Mouse (Mus musculus) CH12.LX (cell line): ENCODE measurements around the gene Cacng4. TPM values are rescaled to one million over a fixed set of nuclear protein-coding genes. Genes with fewer than 3 reads are reported as not detected.
A peak's percentile ranks its signal among the peaks of the same experiment; 100 is the strongest.

Source experiments
- DNase-seq: peaks from one replicate; pipeline ENCODE4 v3.0.0-alpha.2; 2013; ENCODE audit errors: extremely low read depth
- H3K27ac ChIP-seq: 2 replicates; pipeline ENCODE4 v1.5.1; 2012; ENCODE audit warnings: low read depth, mild to moderate bottlenecking, control low read depth, moderate library complexity; ENCODE audit not compliant: insufficient read depth
- H3K27me3 ChIP-seq: replicated peaks from 2 replicates; pipeline ENCODE3; 2012; ENCODE audit warnings: inconsistent platforms
- H3K36me3 ChIP-seq, 2 experiments: replicated peaks in 1 of 2; 2 replicates each; pipeline versions ENCODE3 to v1.6.1; 2012; ENCODE audit warnings: inconsistent platforms in 1 of 2, low read length in 1 of 2, mild to moderate bottlenecking in 1 of 2, mixed read lengths in 1 of 2, moderate library complexity in 1 of 2; ENCODE audit not compliant: control insufficient read depth in 1 of 2, insufficient read depth in 1 of 2
- H3K4me1 ChIP-seq, 2 experiments: 2 replicates each; pipeline ENCODE4 v1.6.1; 2012; ENCODE audit warnings: inconsistent platforms in 1 of 2, moderate library complexity in 1 of 2; ENCODE audit not compliant: insufficient read depth in 2 of 2, control insufficient read depth in 1 of 2
- H3K4me2 ChIP-seq: 2 replicates; pipeline ENCODE4 v1.6.1; 2012; ENCODE audit warnings: low read depth, mild to moderate bottlenecking, control low read depth; ENCODE audit not compliant: poor library complexity, insufficient read depth, severe bottlenecking
- H3K4me3 ChIP-seq, 3 experiments: fragments of 150-350 bp in 1 of 3; sonication (generic) in 1 of 3; replicated peaks in 1 of 3; 2 replicates each; pipeline versions ENCODE3 to v1.5.1; 2011 to 2012; ENCODE audit warnings: low read depth in 2 of 3, low read length in 2 of 3, mild to moderate bottlenecking in 2 of 3, moderate library complexity in 2 of 3, control low read depth in 1 of 3, improper control_type of control experiment in 1 of 3, inconsistent platforms in 1 of 3, mixed read lengths in 1 of 3; ENCODE audit not compliant: poor library complexity in 1 of 3
- H3K79me2 ChIP-seq: replicated peaks from 2 replicates; pipeline ENCODE4 v1.6.1; 2012; ENCODE audit warnings: mild to moderate bottlenecking, moderate library complexity; ENCODE audit not compliant: control insufficient read depth, poor library complexity, insufficient read depth, severe bottlenecking; ENCODE audit errors: extremely low read depth
- H3K9ac ChIP-seq: 2 replicates; pipeline ENCODE4 v1.6.1; 2012; ENCODE audit warnings: low read depth, mild to moderate bottlenecking, control low read depth, moderate library complexity; ENCODE audit not compliant: insufficient read depth
- H3K9me3 ChIP-seq: replicated peaks from 2 replicates; pipeline ENCODE3; 2012; ENCODE audit warnings: low read length, inconsistent platforms, mixed read lengths
- BHLHE40 ChIP-seq: IDR thresholded peaks from 2 replicates; pipeline ENCODE4 v1.6.1; 2011; ENCODE audit warnings: mild to moderate bottlenecking, low read depth, low read length, improper control_type of control experiment
- CHD2 ChIP-seq: IDR thresholded peaks from 2 replicates; pipeline ENCODE4 v1.6.1; 2011; ENCODE audit warnings: low read length, improper control_type of control experiment
- CTCF ChIP-seq, 2 experiments: IDR thresholded peaks in 1 of 2; conservative IDR thresholded peaks in 1 of 2; 2 replicates each; pipeline ENCODE4 v1.5.1; 2011 to 2012; ENCODE audit warnings: low read depth in 2 of 2, low read length in 2 of 2, improper control_type of control experiment in 1 of 2, inconsistent platforms in 1 of 2, mild to moderate bottlenecking in 1 of 2, moderate library complexity in 1 of 2
- E2F4 ChIP-seq: IDR thresholded peaks from 2 replicates; pipeline ENCODE4 v1.6.1; 2011; ENCODE audit warnings: low read depth, low read length, improper control_type of control experiment; ENCODE audit not compliant: insufficient replicate concordance
- EP300 ChIP-seq: IDR thresholded peaks from 2 replicates; pipeline ENCODE4 v1.6.1; 2011; ENCODE audit warnings: low read length, improper control_type of control experiment
- HCFC1 ChIP-seq: IDR thresholded peaks from 2 replicates; pipeline ENCODE4 v1.6.1; 2012; ENCODE audit warnings: low read depth, mild to moderate bottlenecking, inconsistent platforms, low read length, improper control_type of control experiment
- IRF4 ChIP-seq: IDR thresholded peaks from 2 replicates; pipeline ENCODE4 v1.6.1; 2014; ENCODE audit warnings: low read depth, mild to moderate bottlenecking, inconsistent platforms, low read length, improper control_type of control experiment
- JUN ChIP-seq: IDR thresholded peaks from 2 replicates; pipeline ENCODE4 v1.6.1; 2011; ENCODE audit warnings: low read depth, mild to moderate bottlenecking, low read length, improper control_type of control experiment, moderate library complexity; ENCODE audit not compliant: insufficient read depth
- JUND ChIP-seq: conservative IDR thresholded peaks from 2 replicates; pipeline ENCODE4 v1.6.1; 2011; ENCODE audit warnings: low read depth, low read length, improper control_type of control experiment
- KAT2A ChIP-seq: IDR thresholded peaks from 2 replicates; pipeline ENCODE4 v1.6.1; 2012; ENCODE audit warnings: low read length, improper control_type of control experiment, inconsistent platforms; ENCODE audit not compliant: insufficient replicate concordance
- MAFK ChIP-seq: IDR thresholded peaks from 2 replicates; pipeline ENCODE4 v1.6.1; 2011; ENCODE audit warnings: low read length, improper control_type of control experiment; ENCODE audit not compliant: insufficient replicate concordance
- PAX5 ChIP-seq: IDR thresholded peaks from 2 replicates; pipeline ENCODE4 v1.6.1; 2012; ENCODE audit warnings: low read length, inconsistent platforms, mixed read lengths
- POLR2A ChIP-seq: IDR thresholded peaks from 2 replicates; pipeline ENCODE4 v1.6.1; 2011; ENCODE audit warnings: low read depth, mild to moderate bottlenecking, improper control_type of control experiment, low read length
- RAD21 ChIP-seq: IDR thresholded peaks from 2 replicates; pipeline ENCODE4 v1.6.1; 2011; ENCODE audit warnings: low read depth, mild to moderate bottlenecking, low read length, improper control_type of control experiment, moderate library complexity
- SIN3A ChIP-seq: IDR thresholded peaks from 2 replicates; pipeline ENCODE4 v1.6.1; 2012; ENCODE audit warnings: low read length, improper control_type of control experiment, inconsistent platforms
- ZNF384 ChIP-seq: IDR thresholded peaks from 2 replicates; pipeline ENCODE4 v1.6.1; 2012; ENCODE audit warnings: low read depth, low read length, improper control_type of control experiment, inconsistent platforms
- dilution Hi-C: fragments of 300-500 bp; cut with MboI; formaldehyde crosslinking; loops from 2 replicates; pipeline ENCODE4 v1.14.3; 2020; ENCODE audit warnings: low sequenced_read_pairs; ENCODE audit not compliant: extremely low pct_unique_long_range_greater_than_20kb, extremely low pct_ligation_motif_present
- in situ Hi-C: fragments of 300-500 bp; cut with MboI; formaldehyde crosslinking; loops from 3 replicates; pipeline ENCODE4 v1.14.3; 2019; ENCODE audit warnings: low sequenced_read_pairs, low pct_ligation_motif_present, low pct_unique_long_range_greater_than_20kb, mixed read lengths
- polyA plus RNA-seq: library from polyadenylated mRNA; unstranded; fragments of >175 nt; gene quantifications from 2 replicates; pipeline ENCODE4 v1.2.1, GENCODE M21; 2012; ENCODE audit warnings: low read depth; ENCODE audit not compliant: insufficient read length
- total RNA-seq, 2 experiments: library from RNA; depleted of rRNA; stranded (reverse); fragments of 300-350 nt in 1 of 2; fragments of >200 nt in 1 of 2; gene quantifications; 2 replicates each; pipeline ENCODE4 v1.2.3; 2012 to 2014

Cacng4 gene
- total and polyA plus RNA-seq, 3 experiments = not detected

DNA sequence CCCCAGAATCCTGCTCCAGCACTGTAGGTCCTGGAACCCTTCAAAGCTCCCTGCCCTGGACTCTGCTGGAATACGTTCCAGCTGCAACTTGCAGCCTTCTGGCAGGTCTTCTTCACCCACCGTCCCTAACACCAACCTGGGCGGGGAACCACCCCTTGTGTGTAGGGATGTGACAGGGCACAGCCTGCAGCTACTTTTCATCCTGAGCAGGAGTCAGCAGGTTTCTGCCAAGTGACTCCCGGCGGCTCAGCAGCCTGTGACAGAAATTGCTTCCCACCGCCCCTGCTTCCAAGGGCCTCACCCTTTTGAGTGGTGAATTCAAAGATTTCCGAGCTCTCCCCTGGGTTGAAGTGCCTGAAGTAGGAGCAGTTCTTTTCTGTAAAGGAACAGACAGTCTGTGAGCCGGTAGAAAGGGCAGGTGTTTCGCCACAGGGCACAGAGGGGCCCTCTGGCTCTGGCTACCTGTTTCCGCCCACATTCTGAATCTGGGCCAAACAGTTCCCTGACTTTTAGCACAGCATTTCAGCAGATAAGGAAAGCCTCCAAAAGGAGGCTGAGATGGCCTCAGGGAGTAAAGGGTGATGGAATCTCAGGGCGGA, 88.8 kb downstream of the Cacng4 start:
- dilution Hi-C loops = no loop called here
- H3K36me3 ChIP-seq = no peaks in the 10 kb centered on the region
- H3K4me2 ChIP-seq = no peak overlapping the region
- in situ Hi-C loops = no loop called here
- H3K4me3 ChIP-seq = no peak overlapping the region
- H3K4me1 ChIP-seq = peaks cover 3 to 6% of the 10 kb centered on the region in 2 experiments; a peak in 1 of 4 replicates
- no peaks in the 10 kb centered on the region for H3K79me2 ChIP-seq
- H3K9me3 ChIP-seq = no peaks in the 10 kb centered on the region
- no peak for TF ChIP-seq IRF4
- TF ChIP-seq JUND = no peak
- no peak overlapping the region for H3K9ac ChIP-seq
- no peaks in the 10 kb centered on the region for H3K27me3 ChIP-seq
- no peak for DNase-seq
- no peak overlapping the region for H3K27ac ChIP-seq

DNA sequence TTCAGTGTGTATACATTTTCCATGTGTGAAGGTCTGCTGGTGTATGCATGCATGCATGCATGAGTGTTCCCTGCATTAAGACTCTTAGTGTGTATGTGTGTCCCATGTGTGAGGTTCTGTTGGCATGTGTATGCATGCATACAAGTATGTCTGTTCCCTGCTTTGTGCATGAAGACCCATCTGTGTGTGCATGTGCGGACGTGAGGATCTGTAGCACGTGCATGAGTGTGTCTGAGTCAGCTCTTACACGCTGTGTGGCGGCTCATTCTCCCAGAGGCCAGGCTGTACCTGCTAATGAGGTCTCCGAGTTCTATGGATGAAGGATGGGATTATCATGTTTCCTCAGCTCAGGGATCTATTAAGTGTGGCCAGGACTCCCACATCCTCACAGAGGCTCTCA, 89.3 kb downstream of the Cacng4 start:
- no peak overlapping the region for H3K4me3 ChIP-seq
- no peaks in the 10 kb centered on the region for H3K27me3 ChIP-seq
- no peak overlapping the region for H3K9ac ChIP-seq
- in situ Hi-C loops (no loop called here), dilution Hi-C loops (no loop called here)
- no peaks in the 10 kb centered on the region for H3K36me3 ChIP-seq
- H3K27ac ChIP-seq = no peak overlapping the region
- no peak overlapping the region for H3K4me2 ChIP-seq
- TF ChIP-seq SIN3A = no peak
- no peak for TF ChIP-seq JUN
- no peak for TF ChIP-seq PAX5
- no peak for TF ChIP-seq CHD2
- no peak for TF ChIP-seq KAT2A
- TF ChIP-seq BHLHE40 = 0 out of 2 replicates have a peak, but pooled peaks have one; percentile 15
- no peak for TF ChIP-seq POLR2A
- TF ChIP-seq RAD21 = no peak
- TF ChIP-seq MAFK = no peak
- peaks cover 3 to 10% of the 10 kb centered on the region in 2 experiments; a peak in 1 of 4 replicates for H3K4me1 ChIP-seq
- H3K9me3 ChIP-seq = no peaks in the 10 kb centered on the region
- DNase-seq = no peak
- no peaks in the 10 kb centered on the region for H3K79me2 ChIP-seq

- Histone ChIP-seq H3K4me2 (no peak overlapping the region), H3K27me3 (no peaks in the 10 kb centered on the region), H3K27ac (no peak overlapping the region), H3K79me2 (no peaks in the 10 kb centered on the region), H3K4me3 (no peak overlapping the region), H3K9ac (no peak overlapping the region), H3K4me1 (peaks cover 3 to 11% of the 10 kb centered on the region in 2 experiments; a peak in 1 of 4 replicates), H3K9me3 (no peaks in the 10 kb centered on the region), H3K36me3 (no peaks in the 10 kb centered on the region)
- no peak for DNase-seq
- TF ChIP-seq HCFC1 (no peak), BHLHE40 (no peak), CTCF (conservative IDR thresholded peaks at IDR 0.05 in 1 of 2, IDR thresholded peaks at IDR 0.05 in 1 of 2; ENCODE audit: low read depth in 2 of 2, low read length in 2 of 2) (no peak), JUN (no peak), PAX5 (no peak), ZNF384 (no peak), EP300 (no peak), E2F4 (no peak)
- dilution Hi-C loops (no loop called here), in situ Hi-C loops (no loop called here)
Observed at GRCm38 (mm10) chr11:107703272-107704134, 90.9 kb downstream of the Cacng4 start.
